Mouse (Mus musculus) liver, embryonic 14.5 days (tissue): ENCODE data around the gene Kif26b. TPM values are rescaled to one million over a fixed set of nuclear protein-coding genes. Genes with fewer than 3 reads are reported as not detected.

Experiments used
- ATAC-seq: fragments of 200-750 bp; cut with Nextera tagmentation; 2 replicates; pipeline ENCODE4 v1.8.0; 2017; ENCODE audit warnings: moderate number of reproducible peaks, mild to moderate bottlenecking, moderate library complexity; ENCODE audit not compliant: insufficient read depth
- DNase-seq, 3 experiments: peaks; one replicate each; pipeline ENCODE4 v3.0.0-alpha.2; 2012 to 2013; ENCODE audit warnings: low read depth in 3 of 3, low spot score in 3 of 3
- H3K27ac ChIP-seq: fragments of 300-500 bp; sonication (generic); 2 replicates; pipeline ENCODE4 v1.5.1; 2014; ENCODE audit warnings: moderate library complexity, mild to moderate bottlenecking, control low read depth, inconsistent platforms
- H3K27me3 ChIP-seq: fragments of 300-500 bp; sonication (generic); 2 replicates; pipeline ENCODE4 v1.6.1; 2014; ENCODE audit warnings: mild to moderate bottlenecking, low read length, moderate library complexity; ENCODE audit not compliant: control insufficient read depth, insufficient read depth
- H3K36me3 ChIP-seq: fragments of 300-500 bp; sonication (generic); replicated peaks from 2 replicates; pipeline ENCODE4 v1.6.1; 2014; ENCODE audit warnings: low read depth; ENCODE audit not compliant: control insufficient read depth, insufficient read depth
- H3K4me1 ChIP-seq, 2 experiments: fragments of 200-500 bp in 1 of 2; fragments of 300-500 bp in 1 of 2; sonication (generic) in 1 of 2; replicated peaks; 2 replicates each; pipeline ENCODE4 v1.6.1; 2012 to 2014; ENCODE audit warnings: antibody characterized with exemption in 1 of 2, inconsistent platforms in 1 of 2, low read length in 1 of 2; ENCODE audit not compliant: control insufficient read depth in 2 of 2, insufficient read depth in 2 of 2
- H3K4me2 ChIP-seq: fragments of 300-500 bp; sonication (generic); 2 replicates; pipeline ENCODE4 v1.6.1; 2014; ENCODE audit warnings: low read depth, mild to moderate bottlenecking, control low read depth, moderate library complexity
- H3K4me3 ChIP-seq, 2 experiments: fragments of 200-500 bp in 1 of 2; fragments of 300-500 bp in 1 of 2; sonication (generic) in 1 of 2; 2 replicates each; pipeline ENCODE4 v1.5.1; 2012 to 2014; ENCODE audit warnings: low read depth in 2 of 2, low read length in 2 of 2, mild to moderate bottlenecking in 2 of 2, control low read depth in 1 of 2, inconsistent platforms in 1 of 2, moderate library complexity in 1 of 2; ENCODE audit not compliant: insufficient read depth in 1 of 2
- H3K9ac ChIP-seq: fragments of 300-500 bp; sonication (generic); replicated peaks from 2 replicates; pipeline ENCODE4 v1.6.1; 2014; ENCODE audit warnings: mild to moderate bottlenecking, control low read depth, moderate library complexity
- H3K9me3 ChIP-seq: fragments of 300-500 bp; sonication (generic); 2 replicates; pipeline ENCODE4 v1.6.1; 2016; ENCODE audit warnings: low read length, mixed read lengths; ENCODE audit not compliant: control insufficient read depth
- CTCF ChIP-seq: IDR thresholded peaks from 2 replicates; pipeline ENCODE4 v1.5.1; 2016; ENCODE audit warnings: antibody characterized with exemption, low read depth, control low read depth
- EP300 ChIP-seq: IDR thresholded peaks from 2 replicates; pipeline ENCODE4 v1.6.1; 2016; ENCODE audit warnings: antibody characterized with exemption, low read depth
- WGBS: fragments of 180-500 bp; shearing (Covaris S2); extraction: QIAGEN DNeasy Blood & Tissue Kit; methylation state at CpG from one replicate; pipeline ENCODE4 v1.1.7; 2014; ENCODE audit not compliant: insufficient replicate concordance; 5-methylcytosine and 5-hydroxymethylcytosine counted together
- polyA plus RNA-seq, 2 experiments: library from polyadenylated mRNA; depleted of rRNA in 1 of 2; stranded (reverse) in 1 of 2; unstranded in 1 of 2; fragments of >200 nt; fragmentation: Nextera tagmentation in 1 of 2; extraction: Ambion mirVana in 1 of 2; gene quantifications; 2 replicates each; pipeline versions ENCODE4 v1.2.1 to v1.2.3; 2012 to 2014

The Kif26b gene
- polyA plus RNA-seq, 2 experiments: 0.01 to 0.07 TPM

DNA sequence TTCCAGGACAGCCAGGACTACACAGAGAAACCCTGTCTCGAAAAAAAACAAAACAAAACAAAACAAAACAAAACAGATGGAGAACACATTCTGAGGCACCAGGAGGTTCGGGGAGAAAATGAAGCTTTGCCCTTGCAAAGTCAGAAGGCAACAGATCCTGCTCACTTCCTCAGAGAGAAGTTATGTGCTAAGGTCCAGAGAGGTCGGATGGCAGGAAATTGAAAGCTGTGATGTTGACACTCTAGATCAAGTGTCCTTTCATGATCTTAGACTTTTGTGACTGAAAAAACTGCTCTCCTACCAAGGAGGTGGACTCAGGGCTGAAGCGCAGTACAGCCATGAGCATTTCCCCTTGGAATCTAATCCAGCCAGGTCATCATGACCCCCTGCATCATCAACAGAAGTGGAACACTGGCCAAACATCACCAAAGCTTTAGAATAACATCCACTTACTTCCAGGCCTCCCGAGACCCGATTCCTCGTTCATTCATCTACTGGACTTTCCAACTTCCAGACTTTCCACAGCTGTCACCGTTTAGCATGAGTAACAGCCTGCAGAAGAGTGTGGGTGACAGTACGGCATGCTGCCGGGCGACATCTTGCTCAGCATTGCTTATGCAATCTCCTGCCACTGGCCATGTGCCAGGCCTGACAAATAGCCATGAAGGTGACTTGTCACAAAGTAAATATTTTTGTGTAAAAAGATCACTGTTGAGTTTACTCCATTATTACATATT, 112.0 kb downstream of the Kif26b start:
- no peak overlapping the region for H3K9ac ChIP-seq
- H3K4me2 ChIP-seq: no peak overlapping the region
- DNase-seq (no peak), ATAC-seq (no peak)
- 64% methylated on average over 11 of the region's 11 CpGs for WGBS
- H3K9me3 ChIP-seq: no peaks in the 10 kb centered on the region
- H3K4me3 ChIP-seq: no peak overlapping the region
- H3K27ac ChIP-seq: no peak overlapping the region
- TF ChIP-seq CTCF (no peak), EP300 (no peak)
- peaks cover 14 to 32% of the 10 kb centered on the region in 2 experiments for H3K4me1 ChIP-seq
- no peaks in the 10 kb centered on the region for H3K36me3 ChIP-seq
- H3K27me3 ChIP-seq: no peaks in the 10 kb centered on the region

DNA sequence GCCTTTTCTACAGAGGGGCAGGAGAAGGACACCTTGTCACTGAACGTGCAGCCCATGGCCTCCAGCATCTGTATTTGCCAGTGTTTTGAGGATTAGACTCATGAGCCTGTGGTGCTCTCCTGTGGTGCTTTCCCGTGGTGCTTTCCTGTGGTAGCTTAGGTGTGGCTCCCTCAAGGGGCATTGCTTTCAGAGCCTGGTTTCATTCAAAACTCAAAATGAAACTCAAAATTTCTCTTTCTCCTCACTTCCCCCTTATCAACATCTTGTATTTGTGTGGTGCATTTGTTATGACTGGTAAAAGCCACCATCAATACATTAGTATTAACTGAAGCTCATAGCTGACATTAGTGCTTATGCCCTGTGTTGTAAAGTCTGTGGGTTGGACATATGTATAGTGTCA, 112.9 kb downstream of the Kif26b start:
- WGBS: 56% methylated on average over 2 of the region's 2 CpGs
- DNase-seq (no peak), ATAC-seq (no peak)
- Histone ChIP-seq H3K4me1 (peaks cover 14 to 28% of the 10 kb centered on the region in 2 experiments), H3K36me3 (no peaks in the 10 kb centered on the region), H3K9ac (no peak overlapping the region), H3K4me3 (no peak overlapping the region), H3K4me2 (no peak overlapping the region), H3K27ac (no peak overlapping the region), H3K9me3 (no peaks in the 10 kb centered on the region), H3K27me3 (no peaks in the 10 kb centered on the region)
- TF ChIP-seq EP300 (no peak), CTCF (no peak)

DNA sequence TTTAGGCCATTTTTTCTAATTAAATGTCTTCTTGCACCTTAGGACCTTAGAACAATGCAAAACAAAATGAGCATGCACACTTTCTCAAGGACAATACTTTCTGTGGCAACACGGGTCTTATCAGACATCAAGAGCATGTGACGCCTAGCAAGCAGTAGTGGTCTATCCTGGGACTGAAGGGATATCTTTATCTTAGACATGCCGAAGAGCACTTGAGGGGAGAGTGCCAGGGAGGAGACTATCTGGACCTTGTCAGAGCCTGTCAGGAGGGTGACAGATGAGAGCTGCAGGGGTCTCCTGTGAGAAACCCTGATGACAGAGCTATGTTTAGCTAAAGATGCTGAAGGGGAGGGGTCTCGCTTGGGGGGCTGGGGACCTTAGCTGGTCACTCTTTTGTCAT, 116.0 kb downstream of the Kif26b start:
- no peak for TF ChIP-seq CTCF
- peak; percentile 32; the same call in 1 of the 2 replicates for TF ChIP-seq EP300

DNA sequence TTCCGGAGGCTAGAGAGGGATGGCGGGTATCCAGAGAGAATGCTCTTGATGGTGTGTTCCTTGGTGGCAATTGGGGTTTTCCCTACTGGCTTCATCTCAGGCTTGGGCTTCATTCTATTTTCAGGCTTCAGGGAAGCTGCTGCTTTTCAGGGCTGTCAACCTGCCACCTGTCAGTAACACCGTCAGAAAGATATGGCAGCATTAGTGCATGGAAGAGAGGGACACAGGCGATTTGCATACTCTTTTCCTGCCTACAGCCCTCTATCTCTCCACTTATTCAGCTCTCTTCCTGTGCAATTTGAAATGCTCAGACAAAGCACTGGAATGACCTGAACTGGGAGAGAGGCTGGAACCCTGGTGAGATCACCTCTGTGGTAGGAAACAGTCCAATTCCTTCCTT, 117.7 kb downstream of the Kif26b start:
- no peaks in the 10 kb centered on the region for H3K27me3 ChIP-seq
- peaks cover 7 to 17% of the 10 kb centered on the region in 2 experiments; a peak in 3 of 4 replicates for H3K4me1 ChIP-seq
- no peak overlapping the region for H3K4me3 ChIP-seq
- DNase-seq (no peak), ATAC-seq (no peak)
- WGBS: 68% methylated on average over 4 of the region's 4 CpGs
- no peak overlapping the region for H3K4me2 ChIP-seq
- H3K27ac ChIP-seq: no peak overlapping the region
- H3K9me3 ChIP-seq: no peaks in the 10 kb centered on the region
- H3K9ac ChIP-seq: no peak overlapping the region
- H3K36me3 ChIP-seq: no peaks in the 10 kb centered on the region
- TF ChIP-seq CTCF: no peak
- no peak for TF ChIP-seq EP300

More for the DNA sequence above, 116.0 kb downstream of the Kif26b start:
- Histone ChIP-seq H3K36me3 (no peaks in the 10 kb centered on the region), H3K9ac (no peak overlapping the region), H3K9me3 (no peaks in the 10 kb centered on the region), H3K27me3 (no peaks in the 10 kb centered on the region), H3K27ac (no peak overlapping the region), H3K4me1 (peaks cover 7 to 17% of the 10 kb centered on the region in 2 experiments; a peak in 3 of 4 replicates), H3K4me2 (no peak overlapping the region), H3K4me3 (no peak overlapping the region)
- DNase-seq (peak in 1 of 3 experiments; percentile 20), ATAC-seq (peak; percentile 82)
- 14% methylated on average over 4 of the region's 4 CpGs for WGBS

DNA sequence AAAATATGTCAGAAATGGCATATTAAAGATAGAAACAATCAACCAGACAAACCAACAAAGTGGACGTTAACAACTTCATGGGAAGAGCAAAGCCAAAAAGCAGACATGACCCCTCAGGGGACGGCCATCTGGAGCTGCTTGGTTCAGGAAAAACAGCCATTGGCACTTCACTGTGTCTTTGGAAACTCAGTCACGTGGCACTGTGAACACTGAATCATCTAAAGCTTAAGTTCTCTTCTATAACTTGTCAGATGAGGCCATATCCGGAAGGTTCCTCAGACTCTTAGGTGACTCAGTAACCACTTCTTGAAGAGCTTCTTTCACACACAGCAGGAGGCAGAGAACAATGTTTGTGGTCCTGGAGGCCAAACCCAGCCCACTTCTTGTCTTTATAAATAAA, 126.6 kb downstream of the Kif26b start:
- no peak for ATAC-seq
- Histone ChIP-seq H3K27ac (no peak overlapping the region), H3K4me1 (no peaks in the 10 kb centered on the region), H3K9ac (no peak overlapping the region), H3K9me3 (no peaks in the 10 kb centered on the region), H3K36me3 (no peaks in the 10 kb centered on the region), H3K27me3 (no peaks in the 10 kb centered on the region), H3K4me3 (no peak overlapping the region), H3K4me2 (no peak overlapping the region)
- TF ChIP-seq EP300 (no peak), CTCF (no peak)
- 63% methylated on average over 4 of the region's 4 CpGs for WGBS
- no peak for DNase-seq
